ENCODE assay signal across 8 mouse cellular contexts in genomic region chr7:105726144-105726979, GRCm38 (mm10). TPM values are rescaled to one million over a fixed set of nuclear protein-coding genes. Genes with fewer than 3 reads are reported as not detected.
A peak's percentile ranks its signal among the peaks of the same experiment; 100 is the strongest.
DNase-seq lines count a peak whose midpoint lies in the region; ATAC-seq and TF ChIP-seq lines count a peak whose summit lies in the region.

No protein-coding gene starts in this region.

- H3K36me3 ChIP-seq in MEL (ENCODE audit: control insufficient read depth in 1 of 2, insufficient read depth in 2 of 2, low read length in 2 of 2): peaks cover 0 to 11% of the 10 kb centered on the region in 2 experiments; a peak in 1 of 4 replicates
- peaks cover 8% of the 10 kb centered on the region for H3K36me3 ChIP-seq in lung, embryonic 16.5 days (ENCODE audit: control insufficient read depth, insufficient read depth, low read length)

- peaks cover 0 to 6% of the 10 kb centered on the region in 2 experiments; a peak in 3 of 4 replicates for H3K4me1 ChIP-seq in MEL (ENCODE audit: control insufficient read depth in 1 of 2, insufficient read depth in 2 of 2, low read length in 2 of 2)
- H3K4me1 ChIP-seq in lung, embryonic 16.5 days (replicated peaks; ENCODE audit: control insufficient read depth, insufficient read depth, low read length): no peaks in the 10 kb centered on the region
- no peaks in the 10 kb centered on the region for H3K4me1 ChIP-seq in olfactory bulb, adult 2 months (ENCODE audit: control insufficient read depth, insufficient read depth, low read length)

- TF ChIP-seq CTCF in MEL (IDR thresholded peaks at IDR 0.05 in 2 of 3, conservative IDR thresholded peaks at IDR 0.05 in 1 of 3; ENCODE audit: control insufficient read depth in 1 of 3, insufficient read depth in 1 of 3, low read depth in 2 of 3, low read length in 3 of 3, poor library complexity in 1 of 3, severe bottlenecking in 1 of 3): peak; percentile 53 to 85 (median 80)
- no peak for TF ChIP-seq CTCF in olfactory bulb, adult 2 months (IDR thresholded peaks at IDR 0.05; ENCODE audit: insufficient read depth, low read depth, low read length)

- no peak overlapping the region for H3K9ac ChIP-seq in MEL (ENCODE audit: control insufficient read depth, low read depth, low read length, poor library complexity, severe bottlenecking)
- no peak overlapping the region for H3K9ac ChIP-seq in lung, embryonic 16.5 days (ENCODE audit: low read length)

- H3K4me2 ChIP-seq in lung, embryonic 16.5 days (ENCODE audit: low read depth, low read length): no peak overlapping the region

- TF ChIP-seq POLR2A in MEL (IDR thresholded peaks at IDR 0.05; ENCODE audit: control insufficient read depth in 1 of 2, insufficient read depth in 1 of 2, low read depth in 1 of 2, low read length in 2 of 2, poor library complexity in 1 of 2): no peak
- no peak for TF ChIP-seq POLR2A in olfactory bulb, adult 2 months (IDR thresholded peaks at IDR 0.05; ENCODE audit: insufficient read depth, low read depth, low read length)

- ATAC-seq in lung, embryonic 16.5 days (ENCODE audit: low read depth): peak; percentile 69; the same call in 1 of the 2 replicates

- no peak overlapping the region for H3K27ac ChIP-seq in MEL (ENCODE audit: control insufficient read depth, low read depth, low read length)
- no peak overlapping the region for H3K27ac ChIP-seq in lung, embryonic 16.5 days (ENCODE audit: low read length)
- H3K27ac ChIP-seq in olfactory bulb, adult 2 months (ENCODE audit: insufficient read depth, low read depth, low read length): peak overlapping the region; percentile 37; the same call in 1 of the 2 replicates

- H3K9me3 ChIP-seq in MEL (replicated peaks; ENCODE audit: insufficient read depth, low read length): no peaks in the 10 kb centered on the region
- H3K9me3 ChIP-seq in lung, embryonic 16.5 days (ENCODE audit: control insufficient read depth, low read length): no peaks in the 10 kb centered on the region

- 77% methylated on average over 4 of the region's 4 CpGs for WGBS in lung, embryonic 16.5 days
- 79% methylated on average over 4 of the region's 4 CpGs for WGBS in olfactory bulb, adult 2 months

- DNase-seq in CD4-positive helper T cell, adult 2 months (ENCODE audit: low read depth, low spot score): peak; percentile 67
- DNase-seq in MEL (ENCODE audit: low read depth, low spot score): peak; percentile 73
- DNase-seq in embryo, embryonic 10.5 days (ENCODE audit: low spot score): peak; percentile 83
- DNase-seq in heart, postnatal 10 days: peak; percentile 63 to 72
- peak; percentile 71 for DNase-seq in kidney, postnatal 14 days
- no peak for DNase-seq in gastrocnemius, postnatal 4 days (ENCODE audit: low spot score in 2 of 2)

- H3K4me3 ChIP-seq in MEL (ENCODE audit: control insufficient read depth in 1 of 2, insufficient read depth in 1 of 2, low read depth in 2 of 2, low read length in 2 of 2): no peak overlapping the region
- H3K4me3 ChIP-seq in lung, embryonic 16.5 days (ENCODE audit: low read length): no peak overlapping the region
- H3K4me3 ChIP-seq in olfactory bulb, adult 2 months (ENCODE audit: insufficient read depth, low read depth, low read length): no peak overlapping the region

- H3K79me2 ChIP-seq in MEL (ENCODE audit: control insufficient read depth, insufficient read depth, low read length, poor library complexity): no peaks in the 10 kb centered on the region

- intact Hi-C loops in heart, postnatal 10 days (cut with DNase I): loop anchor here (1.0 to 2.0 kb wide), 2 partner anchors 84 to 92 kb away; partner anchors contain the start of gene Mrpl17

- peak; percentile 78 for TF ChIP-seq RAD21 in MEL (IDR thresholded peaks at IDR 0.05; ENCODE audit: low read depth, low read length)

- no peaks in the 10 kb centered on the region for H3K27me3 ChIP-seq in MEL (ENCODE audit: control insufficient read depth in 1 of 2, insufficient read depth in 2 of 2, low read length in 2 of 2)
- H3K27me3 ChIP-seq in lung, embryonic 16.5 days (ENCODE audit: control insufficient read depth, insufficient read depth, low read depth, low read length): no peaks in the 10 kb centered on the region

- TF ChIP-seq EP300 in MEL (IDR thresholded peaks at IDR 0.05; ENCODE audit: low read depth in 1 of 2, low read length in 2 of 2): no peak

TF ChIP-seq in MEL, 35 proteins besides CTCF, POLR2A, EP300 and RAD21:
- TF ChIP-seq SMC3 (IDR thresholded peaks at IDR 0.05; ENCODE audit: low read depth, low read length) (peak; percentile 74), ZC3H11A (IDR thresholded peaks at IDR 0.05; ENCODE audit: low read depth, low read length) (peak; percentile 58), MAFK (IDR thresholded peaks at IDR 0.05; ENCODE audit: borderline replicate concordance, low read depth, low read length) (no peak)

RNA-seq across cellular contexts. Expression of gene Ilk, which starts 10.0 kb away (rescaled TPM):
- total RNA-seq in MEL (2012; rRNA removed): 48.3 and 49.6 TPM in 2 replicates
- 10 to 100 TPM in 1 of 2 experiments, not detected in 1; 76.9 TPM for polyA plus RNA-seq in MEL (2012; ENCODE audit: insufficient read depth in 1 of 2, insufficient read length in 2 of 2, low read depth in 1 of 2, low replicate concordance in 2 of 2, missing spikeins in 1 of 2)
- total RNA-seq in heart, postnatal 10 days (2021): 100 to 1,000 TPM; 156 to 157 TPM
- 413 and 414 TPM in 2 replicates for polyA plus RNA-seq in lung, embryonic 16.5 days (2015; fragmentation: Nextera tagmentation; extraction: Ambion mirVana)
- not detected in 2 replicates for polyA plus RNA-seq in olfactory bulb, adult 2 months (2012; ENCODE audit: insufficient read depth, insufficient read length, low replicate concordance, missing spikeins)
- total RNA-seq in gastrocnemius, postnatal 4 days (2021): 100 to 1,000 TPM; 186 to 188 TPM

RNA-seq across cellular contexts. Expression of gene Rrp8, which starts 10.8 kb away (rescaled TPM):
- 43.7 and 54.2 TPM in 2 replicates for total RNA-seq in MEL (2012; rRNA removed)
- 10 to 100 TPM in 1 of 2 experiments, not detected in 1; 66.9 TPM for polyA plus RNA-seq in MEL (2012; ENCODE audit: insufficient read depth in 1 of 2, insufficient read length in 2 of 2, low read depth in 1 of 2, low replicate concordance in 2 of 2, missing spikeins in 1 of 2)
- total RNA-seq in heart, postnatal 10 days (2021): 10 to 100 TPM; 14.3 to 14.7 TPM
- 31.1 and 41.7 TPM in 2 replicates for polyA plus RNA-seq in lung, embryonic 16.5 days (2015; fragmentation: Nextera tagmentation; extraction: Ambion mirVana)
- polyA plus RNA-seq in olfactory bulb, adult 2 months (2012; ENCODE audit: insufficient read depth, insufficient read length, low replicate concordance, missing spikeins): not detected in 2 replicates
- total RNA-seq in gastrocnemius, postnatal 4 days (2021): 10 to 100 TPM; 14.5 to 16.9 TPM

RNA-seq across cellular contexts. Expression of gene Taf10, which starts 17.8 kb away (rescaled TPM):
- total RNA-seq in MEL (2012; rRNA removed): 233 and 253 TPM in 2 replicates
- 100 to 1,000 TPM in 1 of 2 experiments, not detected in 1; 350 TPM for polyA plus RNA-seq in MEL (2012; ENCODE audit: insufficient read depth in 1 of 2, insufficient read length in 2 of 2, low read depth in 1 of 2, low replicate concordance in 2 of 2, missing spikeins in 1 of 2)
- 100 to 1,000 TPM; 102 to 108 TPM for total RNA-seq in heart, postnatal 10 days (2021)
- polyA plus RNA-seq in lung, embryonic 16.5 days (2015; fragmentation: Nextera tagmentation; extraction: Ambion mirVana): 101 and 105 TPM in 2 replicates
- not detected in 2 replicates for polyA plus RNA-seq in olfactory bulb, adult 2 months (2012; ENCODE audit: insufficient read depth, insufficient read length, low replicate concordance, missing spikeins)
- 10 to 100 TPM; 85.8 to 98.7 TPM for total RNA-seq in gastrocnemius, postnatal 4 days (2021)

RNA-seq across cellular contexts. Expression of gene Tpp1, which starts 25.7 kb away (rescaled TPM):
- 17.5 and 17.6 TPM in 2 replicates for total RNA-seq in MEL (2012; rRNA removed)
- 10 to 100 TPM in 1 of 2 experiments, not detected in 1; 45.4 TPM for polyA plus RNA-seq in MEL (2012; ENCODE audit: insufficient read depth in 1 of 2, insufficient read length in 2 of 2, low read depth in 1 of 2, low replicate concordance in 2 of 2, missing spikeins in 1 of 2)
- total RNA-seq in heart, postnatal 10 days (2021): 10 to 100 TPM; 42.2 to 46.6 TPM
- polyA plus RNA-seq in lung, embryonic 16.5 days (2015; fragmentation: Nextera tagmentation; extraction: Ambion mirVana): 96.4 and 102 TPM in 2 replicates
- 125 TPM in 1 of 2 replicates, not detected in the other for polyA plus RNA-seq in olfactory bulb, adult 2 months (2012; ENCODE audit: insufficient read depth, insufficient read length, low replicate concordance, missing spikeins)
- 10 to 100 TPM; 37.6 to 42.6 TPM for total RNA-seq in gastrocnemius, postnatal 4 days (2021)

Comparison
In these comparisons a context has a peak if more than half of its experiments do, and no peak if none do; other contexts are left out.
1. DNase-seq: peak in CD4-positive helper T cell, adult 2 months (single experiment), MEL (single experiment), embryo, embryonic 10.5 days (single experiment), heart, postnatal 10 days (2 of 2) and kidney, postnatal 14 days (single experiment); none in gastrocnemius, postnatal 4 days (0 of 2).